Mouse (Mus musculus): ENCODE results near the gene Pdcd10.

The Pdcd10 gene

GRCm38 (mm10) chr3:75468154-75468553 lies 88.5 kb downstream of the Pdcd10 start:
- DNase-seq: no peak

All from cerebellum, postnatal 14 days (tissue).